In genomic region chr3:98426749-98427148, GRCm38 (mm10) we compare ENCODE assay signal across 10 mouse cellular contexts. TPM values are rescaled to one million over a fixed set of nuclear protein-coding genes. Genes with fewer than 3 reads are reported as not detected.
A peak's percentile ranks its signal among the peaks of the same experiment; 100 is the strongest.
DNase-seq lines count a peak whose midpoint lies in the region; ATAC-seq and TF ChIP-seq lines count a peak whose summit lies in the region.
"Had no signal": no experiment of that assay in that cellular context is flagged by ENCODE, and none has a peak within 500 bp of the region (broad histone marks: within the 10 kb centered on the region; RNA-seq: fewer than 3 reads in every experiment).

No protein-coding gene starts in this region.

- H3K9ac ChIP-seq in forebrain, embryonic 11.5 days (ENCODE audit: low read length): no peak overlapping the region; the same call in 1 of the 2 replicates
- 0 out of 2 replicates have a peak overlapping the region, but pooled peaks have one; percentile 72 for H3K9ac ChIP-seq in intestine, embryonic 16.5 days (ENCODE audit: low read depth, low read length)
- H3K9ac ChIP-seq in neural tube, embryonic 12.5 days: no peak overlapping the region

- no peak for DNase-seq in layer of hippocampus, adult 2 months (ENCODE audit: low spot score in 2 of 2)
- DNase-seq in layer of hippocampus, adult 9-10 months (ENCODE audit: low spot score): no peak
- no peak for DNase-seq in forebrain, embryonic 11.5 days (ENCODE audit: low spot score)
- no peak for DNase-seq in adrenal gland, postnatal 10 days
- no peak for DNase-seq in adipocyte (ENCODE audit: low spot score)
- no peak for DNase-seq in ovary, postnatal 36 days (ENCODE audit: low spot score)

- H3K27ac ChIP-seq in layer of hippocampus, adult 2 months: peak overlapping the region; percentile 83
- no peak overlapping the region for H3K27ac ChIP-seq in forebrain, embryonic 11.5 days (ENCODE audit: low read depth, low read length)
- H3K27ac ChIP-seq in intestine, embryonic 16.5 days (ENCODE audit: low read length): no peak overlapping the region
- H3K27ac ChIP-seq in neural tube, embryonic 12.5 days: no peak overlapping the region

- peaks cover 14% of the 10 kb centered on the region for H3K27me3 ChIP-seq in forebrain, embryonic 11.5 days (ENCODE audit: control insufficient read depth, insufficient read depth, low read length)
- H3K27me3 ChIP-seq in intestine, embryonic 16.5 days (replicated peaks; ENCODE audit: control insufficient read depth, insufficient read depth, low read length): 0 out of 2 replicates have a peak, but pooled peaks cover 2% of the 10 kb centered on the region
- peaks cover 31% of the 10 kb centered on the region for H3K27me3 ChIP-seq in neural tube, embryonic 12.5 days (replicated peaks)
- H3K27me3 ChIP-seq: Patski had no signal

- peak overlapping the region; percentile 95 for H3K4me2 ChIP-seq in forebrain, embryonic 11.5 days (ENCODE audit: low read depth, low read length, severe bottlenecking)
- H3K4me2 ChIP-seq in intestine, embryonic 16.5 days (ENCODE audit: low read depth, low read length): peak overlapping the region; percentile 98
- H3K4me2 ChIP-seq in neural tube, embryonic 12.5 days (replicated peaks): peak overlapping the region; percentile 95

- peak; percentile 1; the same call in 1 of the 2 replicates for ATAC-seq in forebrain, embryonic 11.5 days (replicated peaks; ENCODE audit: low FRiP score)
- no peak for ATAC-seq in intestine, embryonic 16.5 days
- peak; percentile 3; the same call in 1 of the 2 replicates for ATAC-seq in neural tube, embryonic 12.5 days (ENCODE audit: low FRiP score, low read depth)
- ATAC-seq: Patski had no signal

- peak overlapping the region; percentile 81 for H3K4me3 ChIP-seq in layer of hippocampus, adult 2 months
- H3K4me3 ChIP-seq in forebrain, embryonic 11.5 days (ENCODE audit: low read depth, low read length): peak overlapping the region; percentile 55
- H3K4me3 ChIP-seq in intestine, embryonic 16.5 days (ENCODE audit: low read length): no peak overlapping the region; the same call in 1 of the 2 replicates
- H3K4me3 ChIP-seq in neural tube, embryonic 12.5 days: peak overlapping the region; percentile 52; the same call in 1 of the 2 replicates

- H3K4me1 ChIP-seq in forebrain, embryonic 11.5 days (replicated peaks; ENCODE audit: control insufficient read depth, insufficient read depth, low read length): peaks cover 9% of the 10 kb centered on the region
- peaks cover 18% of the 10 kb centered on the region for H3K4me1 ChIP-seq in intestine, embryonic 16.5 days (ENCODE audit: control insufficient read depth, insufficient read depth, low read length)
- H3K4me1 ChIP-seq in neural tube, embryonic 12.5 days: peaks cover 25% of the 10 kb centered on the region

- H3K36me3 ChIP-seq in forebrain, embryonic 11.5 days (ENCODE audit: control insufficient read depth, insufficient read depth, low read length): no peaks in the 10 kb centered on the region; the same call in 1 of the 2 replicates
- no peaks in the 10 kb centered on the region; the same call in 1 of the 2 replicates for H3K36me3 ChIP-seq in intestine, embryonic 16.5 days (ENCODE audit: control insufficient read depth, insufficient read depth, low read length)
- peaks cover 7% of the 10 kb centered on the region for H3K36me3 ChIP-seq in neural tube, embryonic 12.5 days

- no peaks in the 10 kb centered on the region for H3K9me3 ChIP-seq in forebrain, embryonic 11.5 days (ENCODE audit: control insufficient read depth, low read length)
- H3K9me3 ChIP-seq in intestine, embryonic 16.5 days (ENCODE audit: control insufficient read depth, low read length): no peaks in the 10 kb centered on the region
- no peaks in the 10 kb centered on the region for H3K9me3 ChIP-seq in neural tube, embryonic 12.5 days

- TF ChIP-seq CTCF in layer of hippocampus, adult 2 months (conservative IDR thresholded peaks at IDR 0.05): no peak

- WGBS in forebrain, embryonic 11.5 days: 47% methylated on average over 5 of the region's 5 CpGs
- WGBS in intestine, embryonic 16.5 days: 57% methylated on average over 5 of the region's 5 CpGs
- 45% methylated on average over 5 of the region's 5 CpGs for WGBS in neural tube, embryonic 12.5 days

RNA-seq across cellular contexts. Expression of gene Gm4450, which starts 30.2 kb away (rescaled TPM):
- not detected for total RNA-seq in layer of hippocampus, adult 2 months (2021)
- polyA plus RNA-seq in forebrain, embryonic 11.5 days (2014; fragmentation: Nextera tagmentation; extraction: Ambion mirVana): not detected in 2 replicates
- polyA plus RNA-seq in intestine, embryonic 16.5 days (2015; fragmentation: Nextera tagmentation; extraction: Ambion mirVana): not detected in 2 replicates
- not detected in 2 replicates for polyA plus RNA-seq in neural tube, embryonic 12.5 days (2016; fragmentation: Nextera tagmentation; extraction: Ambion mirVana)
- total RNA-seq in adrenal gland, postnatal 10 days (2021): 1 to 10 TPM; 1.2 TPM
- total RNA-seq: common myeloid progenitor, adult 5-6 weeks had no signal

RNA-seq across cellular contexts. Expression of gene Zfp697, which starts 44.5 kb away (rescaled TPM):
- 10 to 100 TPM; 28.5 to 29.1 TPM for total RNA-seq in layer of hippocampus, adult 2 months (2021)
- polyA plus RNA-seq in forebrain, embryonic 11.5 days (2014; fragmentation: Nextera tagmentation; extraction: Ambion mirVana): 8.9 and 11.9 TPM in 2 replicates
- polyA plus RNA-seq in intestine, embryonic 16.5 days (2015; fragmentation: Nextera tagmentation; extraction: Ambion mirVana): 6.1 and 7.4 TPM in 2 replicates
- polyA plus RNA-seq in neural tube, embryonic 12.5 days (2016; fragmentation: Nextera tagmentation; extraction: Ambion mirVana): 11.8 and 12.3 TPM in 2 replicates
- total RNA-seq in adrenal gland, postnatal 10 days (2021): 1 to 10 TPM; 3.0 to 3.8 TPM
